Mouse (Mus musculus): ENCODE data around the gene Cdc42ep5. TPM values are rescaled to one million over a fixed set of nuclear protein-coding genes. Genes with fewer than 3 reads are reported as not detected.

Gene Cdc42ep5
- total RNA-seq, 1 experiment from 2014 or later: 29.7 TPM

DNA sequence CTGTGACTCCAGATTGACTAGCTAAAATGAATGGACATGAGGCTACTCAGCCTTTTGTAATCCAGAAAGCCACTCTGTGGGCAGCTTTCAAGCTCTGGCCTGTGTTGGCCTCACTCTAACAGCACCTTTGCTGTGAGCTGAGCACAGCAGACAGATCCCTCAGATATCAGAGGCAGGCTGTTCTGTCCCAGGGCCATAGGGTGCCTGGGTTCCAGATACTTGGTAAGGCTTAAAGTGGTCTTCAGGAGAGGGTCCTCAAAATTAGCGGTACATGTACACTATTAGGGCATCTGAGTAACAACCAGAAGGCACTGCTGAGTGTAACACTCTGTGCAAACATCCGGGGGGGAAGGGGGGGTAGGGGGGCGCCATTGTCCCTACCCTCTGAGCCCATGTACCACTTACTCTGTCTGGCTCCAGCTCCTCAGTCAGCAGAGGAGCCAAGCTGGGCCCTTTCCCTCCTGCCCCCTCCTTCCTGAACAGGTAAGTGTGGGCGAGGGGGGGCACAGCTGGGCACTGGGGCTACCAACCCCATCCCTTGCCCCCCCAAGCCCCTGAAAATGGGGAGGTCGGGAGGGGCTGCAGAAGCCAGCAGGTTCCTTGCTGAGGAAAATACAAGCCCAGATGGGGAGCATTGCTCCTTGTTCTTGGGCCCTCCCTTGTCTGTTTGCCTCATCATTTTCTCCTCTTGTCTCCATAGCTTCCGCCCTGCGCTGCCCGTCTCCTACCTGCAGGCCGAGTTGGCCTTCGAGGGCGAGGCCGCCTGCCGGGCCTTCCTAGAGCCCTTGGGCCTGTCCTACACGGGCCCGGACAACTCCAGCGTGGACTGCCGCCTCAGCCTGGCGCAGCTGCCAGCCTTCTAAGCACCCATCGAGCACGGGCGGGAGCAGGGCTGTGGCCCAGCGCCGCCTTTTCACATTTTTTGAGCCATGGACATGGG lies 18.1 kb downstream of the Cdc42ep5 start:
- no peak for DNase-seq

DNA sequence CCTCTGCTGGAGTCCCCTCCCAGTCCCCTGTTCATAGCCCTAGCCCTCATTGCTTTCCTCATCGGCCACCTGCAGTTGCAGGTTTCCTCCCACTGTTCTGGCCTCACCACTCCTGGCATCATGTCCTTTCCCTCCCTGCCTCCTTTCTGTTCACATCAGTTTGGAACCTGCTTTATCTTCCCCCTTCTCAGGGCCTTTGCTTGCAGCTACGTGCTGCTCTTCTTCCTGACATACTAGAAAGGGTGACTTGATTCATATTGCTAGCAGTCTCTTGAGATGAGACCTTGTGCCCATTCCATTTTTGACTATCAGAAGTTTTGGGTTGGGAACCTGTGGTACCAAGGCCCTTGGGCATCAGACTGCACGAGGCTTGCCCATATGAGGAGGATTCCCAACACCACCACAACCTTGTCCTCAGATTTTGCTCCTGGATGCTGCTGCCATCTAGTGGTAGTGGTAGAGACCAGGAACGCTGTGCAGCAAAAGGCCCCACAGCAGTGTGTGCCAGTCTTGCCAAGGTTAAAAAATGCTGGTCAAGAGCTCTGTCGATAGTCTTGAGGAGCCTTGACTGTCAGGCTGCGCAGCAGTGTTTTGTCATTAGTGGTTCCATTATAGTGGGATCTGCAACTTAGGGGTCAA lies 19.0 kb downstream of the Cdc42ep5 start:
- DNase-seq: peak; percentile 84

DNA sequence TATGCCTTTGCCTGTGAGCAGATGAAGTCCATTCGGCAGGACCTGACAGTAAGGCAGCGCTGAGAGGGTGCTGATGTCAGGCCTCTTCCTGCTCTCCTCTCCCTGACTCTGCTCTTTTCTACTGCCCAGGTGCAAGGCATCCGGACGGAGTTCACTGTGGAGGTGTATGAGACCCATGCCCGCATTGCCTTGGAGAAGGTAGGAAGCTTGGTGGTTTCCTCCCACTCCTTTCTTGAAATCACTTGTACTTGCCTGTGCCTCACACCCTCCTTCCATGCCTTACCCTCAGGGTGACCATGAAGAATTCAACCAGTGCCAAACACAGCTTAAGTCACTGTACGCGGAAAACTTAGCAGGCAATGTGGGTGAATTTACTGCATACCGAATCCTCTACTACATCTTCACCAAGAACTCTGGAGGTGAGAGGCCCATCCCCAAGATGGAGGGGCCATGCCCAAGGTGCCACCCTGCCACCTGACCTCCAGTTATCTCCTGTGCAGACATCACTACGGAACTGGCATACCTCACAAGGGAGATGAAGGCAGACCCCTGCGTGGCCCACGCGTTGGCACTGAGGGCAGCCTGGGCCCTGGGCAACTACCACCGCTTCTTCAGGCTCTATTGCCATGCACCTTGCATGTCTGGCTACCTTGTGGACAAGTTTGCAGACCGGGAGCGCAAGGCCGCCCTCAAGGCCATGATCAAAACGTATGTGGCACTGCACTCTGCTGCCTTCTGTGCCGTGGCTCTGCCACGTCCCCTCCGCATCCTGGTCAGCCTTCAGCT lies 19.7 kb downstream of the Cdc42ep5 start:
- no peak for DNase-seq

DNA sequence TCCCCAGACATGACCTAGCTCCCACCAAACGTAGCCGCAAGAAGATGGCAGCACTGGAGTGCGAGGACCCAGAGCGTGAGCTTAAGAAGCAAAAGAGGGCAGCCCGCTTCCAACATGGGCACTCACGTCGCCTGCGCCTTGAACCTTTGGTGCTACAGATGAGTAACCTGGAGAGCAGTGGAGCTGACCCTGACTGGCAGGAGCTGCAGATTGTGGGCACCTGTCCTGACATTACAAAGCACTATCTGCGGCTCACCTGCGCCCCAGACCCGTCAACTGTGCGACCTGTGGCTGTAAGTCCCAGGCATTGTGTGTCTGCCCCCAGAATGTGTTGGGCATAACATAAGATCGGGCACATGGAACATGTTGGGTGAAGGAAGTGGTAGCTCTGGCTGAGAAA lies 20.6 kb downstream of the Cdc42ep5 start:
- no peak for DNase-seq

DNA sequence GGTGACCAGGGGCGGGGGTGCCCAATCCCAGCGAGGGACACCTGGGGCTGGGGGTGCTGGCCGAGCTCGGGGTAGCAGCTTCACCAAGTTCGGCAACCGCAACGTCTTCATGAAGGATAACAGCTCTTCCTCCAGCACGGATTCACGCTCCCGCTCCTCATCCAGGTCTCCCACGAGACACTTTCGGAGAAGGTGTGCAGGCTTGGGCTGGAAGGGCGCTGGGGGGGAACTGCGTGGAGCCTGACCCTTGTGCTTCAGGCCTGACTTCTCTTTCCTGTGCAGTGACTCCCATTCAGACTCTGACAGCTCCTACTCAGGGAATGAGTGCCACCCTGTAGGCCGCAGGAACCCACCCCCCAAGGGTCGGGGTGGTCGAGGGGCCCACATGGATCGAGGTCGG lies 21.2 kb downstream of the Cdc42ep5 start:
- no peak for DNase-seq

DNA sequence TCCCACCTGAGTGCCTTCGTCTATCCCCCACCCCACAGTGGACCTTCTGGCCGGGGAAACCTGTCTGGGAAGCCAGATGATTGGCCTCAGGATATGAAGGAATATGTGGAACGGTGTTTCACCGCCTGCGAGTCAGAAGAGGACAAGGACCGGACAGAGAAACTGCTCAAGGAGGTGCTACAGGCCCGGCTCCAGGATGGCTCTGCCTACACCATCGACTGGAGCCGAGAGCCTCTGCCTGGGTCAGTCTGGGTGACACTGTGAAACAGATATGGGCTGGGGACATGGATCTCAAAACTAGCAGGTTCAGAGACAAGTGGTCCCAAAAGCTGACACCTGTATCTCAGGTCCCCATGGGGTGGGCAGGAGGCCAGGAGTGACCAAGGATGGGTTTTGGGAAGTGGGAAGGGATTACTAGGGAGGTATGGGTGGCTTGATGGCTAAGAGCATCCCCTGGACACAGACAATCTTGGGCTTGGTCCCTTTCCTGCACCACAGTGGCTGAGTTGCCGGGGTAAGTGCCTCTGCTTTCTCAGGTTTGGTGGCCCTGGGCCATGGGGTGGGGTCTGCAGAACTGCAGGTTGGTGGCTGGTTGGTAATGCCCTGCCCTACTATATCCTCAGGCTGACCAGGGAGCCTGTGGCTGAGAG lies 21.7 kb downstream of the Cdc42ep5 start:
- DNase-seq: no peak

DNA sequence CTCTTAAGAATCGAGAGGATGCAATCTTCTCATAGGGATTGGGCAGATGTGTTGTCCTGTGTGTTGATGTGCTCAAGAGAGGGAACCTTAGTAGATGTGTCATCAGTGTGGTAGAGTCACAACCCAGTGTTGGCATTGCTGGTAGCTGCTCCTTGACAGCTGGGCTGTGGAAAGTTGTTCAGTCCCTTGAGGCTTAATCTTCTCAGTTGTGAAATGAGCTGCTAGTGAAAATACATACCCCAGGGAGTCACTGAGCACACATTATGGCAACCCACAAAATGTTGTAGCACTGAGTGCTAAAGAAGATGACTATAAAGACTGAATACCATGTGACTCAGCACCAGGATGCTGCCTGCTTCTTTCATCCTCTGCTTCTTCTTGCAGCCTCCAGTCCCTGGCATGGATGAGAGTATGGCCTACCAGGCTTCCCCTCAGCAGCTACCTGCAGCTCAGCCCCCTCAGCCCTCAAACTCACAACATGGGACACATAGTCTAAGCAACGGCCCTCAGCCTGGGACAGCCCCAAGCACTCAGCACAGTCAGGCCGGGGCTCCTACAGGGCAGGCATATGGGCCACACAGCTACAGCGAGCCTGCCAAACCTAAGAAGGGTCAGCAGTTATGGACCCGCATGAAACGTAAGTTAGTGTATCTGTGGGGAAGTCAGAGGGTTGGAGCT lies 22.9 kb downstream of the Cdc42ep5 start:
- DNase-seq: no peak

DNA sequence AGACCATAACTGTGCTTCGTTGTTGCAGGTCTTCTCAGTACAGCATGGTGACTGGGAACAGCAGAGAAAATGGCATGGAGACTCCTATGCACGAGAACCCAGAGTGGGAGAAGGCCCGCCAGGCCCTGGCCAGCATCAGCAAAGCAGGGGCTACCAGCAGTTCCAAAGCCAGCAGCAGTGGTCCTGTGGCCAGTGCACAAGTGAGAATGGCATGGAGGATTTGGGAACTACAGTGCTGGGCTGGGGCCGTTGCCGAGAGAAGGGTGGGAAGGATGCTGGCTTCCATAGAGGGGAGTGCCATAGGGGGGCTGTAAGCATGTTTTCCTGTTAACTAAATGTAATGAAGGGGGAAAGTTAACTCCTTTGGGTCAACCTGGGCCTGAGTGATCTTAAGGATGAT lies 25.3 kb downstream of the Cdc42ep5 start:
- DNase-seq: no peak

DNA sequence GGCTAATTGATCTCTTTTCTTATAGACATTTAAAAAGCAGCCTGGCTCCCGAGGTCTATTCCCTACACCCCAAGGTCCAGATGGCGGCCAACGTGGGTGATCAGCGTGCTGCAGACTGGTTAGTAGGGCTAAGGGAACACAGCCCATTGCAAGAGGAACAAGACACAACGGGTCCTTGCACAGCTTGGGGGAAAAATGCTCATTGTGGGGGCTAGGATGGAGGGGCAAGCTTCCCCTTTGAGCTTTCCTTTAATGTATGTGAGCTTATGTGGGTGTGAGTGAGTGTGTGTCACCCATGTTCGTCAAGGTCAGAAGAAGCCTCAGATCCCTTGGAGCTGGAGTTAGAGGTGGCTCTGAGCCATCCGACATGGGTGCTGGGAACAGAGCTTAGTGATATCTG lies 26.0 kb downstream of the Cdc42ep5 start:
- no peak for DNase-seq

DNA sequence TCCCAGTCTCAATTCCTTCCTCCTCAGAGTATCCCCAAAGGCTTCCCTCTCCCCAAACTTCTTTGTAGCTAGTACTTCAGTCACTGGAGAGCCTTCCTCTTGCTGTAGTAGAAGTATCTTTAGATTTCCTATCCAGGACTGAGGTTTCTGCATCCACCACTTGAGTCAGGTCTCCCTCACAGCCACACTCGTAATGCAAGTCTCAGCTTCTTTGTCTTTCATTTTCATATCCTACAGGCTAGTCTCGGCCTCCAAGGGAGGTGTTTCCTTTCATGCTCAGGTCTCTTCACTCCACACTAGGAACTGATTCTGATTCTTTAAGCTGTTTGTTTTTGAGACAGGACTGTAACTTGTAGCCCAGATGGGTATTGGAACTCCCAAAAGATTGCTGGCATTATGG lies 26.5 kb downstream of the Cdc42ep5 start:
- DNase-seq: no peak

DNA sequence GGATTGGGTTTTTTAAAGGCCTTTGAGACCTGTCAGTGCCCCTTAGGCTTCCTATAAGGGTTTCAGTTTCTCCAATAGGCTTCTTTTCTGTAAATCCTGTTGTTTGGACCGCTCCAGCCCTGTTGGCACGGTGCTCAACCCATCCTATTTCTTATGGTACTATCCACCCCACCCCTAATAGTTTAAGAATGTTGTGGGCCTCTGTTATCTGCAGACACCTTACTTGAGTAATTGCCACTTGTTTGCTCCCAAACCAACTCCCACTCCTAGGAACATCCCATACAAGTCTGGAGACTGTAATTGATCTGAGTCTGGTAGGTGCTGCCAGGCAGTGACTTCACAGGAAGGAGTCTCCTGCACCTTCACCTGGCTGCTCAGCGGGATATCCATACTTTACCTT lies 26.9 kb downstream of the Cdc42ep5 start:
- no peak for DNase-seq

DNA sequence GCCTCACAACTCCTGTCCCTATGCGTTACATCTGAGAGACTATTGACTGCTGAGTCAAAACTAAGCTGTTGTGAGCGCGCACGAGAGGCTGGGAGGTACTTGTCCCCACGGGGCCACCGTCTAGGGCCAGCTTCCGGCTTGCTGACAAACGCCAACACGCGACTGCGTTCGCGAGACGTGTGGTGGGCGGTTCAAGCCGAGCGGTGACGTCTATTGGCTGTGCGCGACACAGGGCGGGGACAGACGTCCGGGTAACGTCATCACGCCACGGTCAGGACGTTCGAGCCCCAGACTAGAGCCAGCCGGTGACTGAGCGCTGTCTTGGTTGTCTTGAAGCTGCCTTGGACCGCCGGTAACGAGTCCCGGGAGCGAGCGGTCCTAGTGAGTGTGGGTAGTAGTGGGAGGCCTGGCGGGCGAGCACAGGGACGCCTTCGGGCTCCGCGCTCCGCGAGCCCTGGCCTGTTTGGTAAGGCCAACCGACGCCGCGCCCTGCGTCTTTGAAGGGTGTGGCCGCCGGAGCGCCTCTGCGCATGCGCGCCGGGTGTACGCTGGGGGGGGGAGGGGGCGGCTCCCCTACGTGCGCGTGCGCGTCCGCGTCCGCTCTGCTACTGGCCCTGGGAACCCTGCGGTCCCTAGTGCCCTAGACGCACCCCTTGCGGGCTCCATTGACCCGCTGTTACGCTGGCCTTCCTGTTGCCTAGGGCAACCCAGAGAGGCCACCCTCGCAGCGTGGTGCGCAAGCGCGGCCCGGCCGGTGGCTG lies 27.7 kb downstream of the Cdc42ep5 start, which contains the start of gene Leng8:
Gene Leng8 (plus strand): TSS at position 269 of the 761 bp plus-strand sequence.
- DNase-seq: peak; percentile 99

DNA sequence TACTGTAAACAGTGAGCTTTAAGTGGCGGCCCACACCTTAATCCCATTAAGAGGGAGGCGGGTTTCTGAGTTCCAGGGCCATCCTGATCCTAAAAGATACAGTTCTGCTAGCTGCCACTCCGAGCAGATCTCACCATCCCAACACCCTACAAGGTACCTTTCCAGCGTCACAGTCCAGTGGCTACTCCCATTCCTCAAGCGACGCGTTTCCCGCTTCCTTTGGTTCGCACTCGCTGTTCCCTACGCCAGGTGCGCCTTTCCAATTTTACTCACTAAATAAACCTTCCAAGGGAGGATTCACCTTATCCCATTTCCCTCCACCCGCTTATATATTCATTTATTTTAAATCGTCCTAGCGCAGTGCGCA lies 28.3 kb downstream of the Cdc42ep5 start:
- DNase-seq: peak; percentile 26

DNA sequence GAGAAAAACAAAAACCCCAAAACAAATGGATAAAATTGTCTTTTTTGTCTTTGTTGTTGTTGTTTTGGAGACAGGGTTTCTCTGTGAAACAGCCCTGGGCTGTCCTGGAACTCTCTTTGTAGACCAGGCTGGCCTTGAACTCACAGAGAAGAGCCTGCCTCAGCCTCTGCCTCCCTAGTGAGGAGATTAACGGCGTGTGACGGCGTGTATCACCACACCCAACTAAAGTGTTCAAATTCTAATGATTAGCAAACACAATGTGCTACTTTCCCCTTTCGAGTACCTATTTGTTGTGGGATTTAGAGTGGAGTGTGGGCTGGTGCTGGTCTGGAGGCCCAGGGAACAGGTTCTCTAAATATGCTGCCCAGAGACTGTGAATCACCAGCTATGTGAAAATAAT lies 29.7 kb downstream of the Cdc42ep5 start:
- DNase-seq: no peak

DNA sequence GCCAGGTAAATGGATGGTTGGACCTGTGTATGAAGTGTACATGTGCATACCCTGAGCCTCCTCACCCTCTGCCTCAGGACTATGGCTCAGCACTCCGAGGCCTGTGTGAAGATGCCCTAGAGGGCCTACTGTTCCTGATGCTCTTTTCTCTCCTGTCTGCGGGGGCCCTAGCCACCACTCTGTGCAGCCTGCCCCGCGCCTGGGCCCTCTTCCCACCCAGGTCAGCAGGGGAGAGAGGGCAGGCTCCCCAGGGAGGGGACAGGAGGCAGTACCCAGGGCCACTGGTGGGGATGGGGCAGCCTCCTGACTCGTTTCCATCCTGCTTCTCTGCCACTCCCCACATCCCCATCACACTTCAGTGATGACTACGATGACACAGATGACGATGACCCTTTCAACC lies 31.7 kb downstream of the Cdc42ep5 start:
- no peak for DNase-seq

DNA sequence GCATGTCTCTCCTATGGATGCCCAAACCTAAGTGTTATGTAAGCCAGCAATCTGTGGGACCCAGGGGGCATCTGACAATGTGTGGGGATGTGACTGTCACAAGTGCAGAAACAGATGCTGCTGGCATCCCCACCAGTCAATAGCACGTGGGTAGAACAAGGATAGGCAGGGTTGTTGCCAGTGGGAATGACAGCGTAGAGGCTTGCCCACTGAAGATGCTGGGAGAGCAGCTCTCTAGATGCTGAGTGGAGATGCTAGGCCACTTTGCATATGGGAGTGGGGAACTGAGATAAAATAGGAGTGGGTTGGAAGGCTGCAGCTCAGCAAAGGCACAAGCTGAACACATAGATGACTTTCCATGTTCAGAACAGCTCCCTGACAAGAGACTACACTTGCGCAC lies 32.1 kb downstream of the Cdc42ep5 start:
- DNase-seq: no peak

DNA sequence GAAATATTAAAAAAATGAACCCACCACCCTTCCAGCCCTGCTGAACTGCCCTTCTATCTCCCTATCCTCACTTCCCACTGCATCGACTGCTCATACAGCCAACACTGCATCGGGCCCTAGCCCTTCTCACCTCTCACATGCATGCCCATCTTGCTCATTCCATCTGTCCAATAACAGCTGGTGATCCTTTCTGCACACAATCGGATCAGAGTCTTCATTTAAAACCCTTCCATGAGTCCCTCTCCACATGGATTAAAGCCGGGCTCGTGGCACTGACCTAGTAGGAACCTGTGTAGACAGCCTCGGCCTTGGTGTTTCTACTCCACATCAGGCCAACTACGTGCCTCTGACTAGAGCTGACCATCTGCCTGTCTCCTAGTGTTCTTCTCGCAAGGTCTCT lies 32.7 kb downstream of the Cdc42ep5 start:
- no peak for DNase-seq

DNA sequence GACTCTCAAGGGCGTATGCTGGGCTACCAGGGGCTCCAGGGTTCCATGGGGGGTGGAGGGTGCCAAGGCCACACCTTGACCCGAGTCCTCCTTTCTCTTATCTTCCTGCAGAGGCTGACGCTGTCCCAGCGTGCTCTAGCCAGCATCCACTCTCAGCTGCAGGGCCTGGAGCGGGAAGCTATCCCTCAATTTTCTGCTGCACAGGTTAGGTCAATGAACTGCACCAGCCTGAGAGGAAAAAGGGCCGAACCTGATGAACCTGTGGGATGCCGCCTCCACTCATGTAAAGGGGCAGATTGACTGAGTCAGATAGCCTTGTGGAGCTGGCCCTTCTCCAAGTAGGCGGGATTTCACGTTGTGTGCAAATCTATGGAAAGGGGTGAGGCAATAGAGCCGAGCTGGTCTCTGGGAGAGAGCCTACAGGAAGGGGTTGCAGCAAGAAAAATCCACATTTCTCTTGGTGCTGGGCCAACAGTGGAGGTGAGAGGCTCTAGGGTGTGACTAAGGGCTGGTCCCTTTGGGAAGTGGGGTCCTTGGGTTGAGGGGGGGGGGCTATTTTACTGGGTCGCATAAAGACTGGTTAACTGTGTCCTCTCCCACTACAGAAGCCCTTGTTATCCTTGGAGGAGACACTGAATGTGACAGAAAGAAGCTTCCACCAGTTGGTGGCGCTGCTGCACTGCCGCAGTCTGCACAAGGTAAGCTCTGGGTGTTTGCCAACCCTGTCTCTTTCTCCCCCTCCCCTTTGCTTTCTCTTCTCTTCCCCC lies 33.8 kb downstream of the Cdc42ep5 start:
- DNase-seq: peak; percentile 86

DNA sequence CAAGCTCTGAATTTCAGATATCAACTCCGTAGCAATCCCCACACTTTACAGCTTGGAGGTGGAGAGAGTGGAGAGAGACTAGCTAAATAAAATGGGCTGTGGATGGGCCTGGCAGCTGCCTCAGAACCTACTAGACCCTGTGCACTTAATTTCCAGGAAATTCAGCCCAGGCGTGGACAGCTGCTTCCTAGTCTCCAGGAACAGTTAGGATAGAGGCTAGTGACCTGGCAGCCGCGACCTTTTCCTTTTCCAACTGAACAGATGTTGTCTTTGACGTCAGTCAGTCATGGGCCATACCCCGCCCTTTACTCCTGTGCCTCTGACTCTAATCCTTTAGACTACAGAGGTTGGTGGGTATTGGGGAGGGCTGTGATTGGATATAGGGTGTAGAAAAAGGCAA lies 35.8 kb downstream of the Cdc42ep5 start:
- no peak for DNase-seq

DNA sequence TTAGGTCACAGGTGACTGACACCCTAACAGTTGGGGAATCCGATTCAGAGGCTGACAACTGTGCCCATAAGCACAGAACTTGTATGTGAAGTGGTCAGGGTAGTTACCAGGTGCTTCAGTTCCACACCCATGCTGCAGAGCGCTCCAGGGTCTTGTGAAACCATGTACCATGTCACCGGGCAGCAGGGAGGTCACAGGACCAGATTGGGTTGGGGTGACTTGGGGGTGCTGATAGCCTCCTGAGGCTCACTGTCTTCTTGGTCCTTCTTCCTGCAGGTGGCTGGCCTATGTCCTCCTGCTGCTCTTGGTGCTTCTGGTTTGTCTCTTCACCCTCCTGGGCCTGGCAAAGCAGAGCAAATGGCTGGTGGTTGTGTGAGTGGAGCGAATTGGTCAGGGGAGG lies 36.8 kb downstream of the Cdc42ep5 start:
- DNase-seq: no peak

All from adrenal gland, postnatal 14 days (tissue).